Mouse (Mus musculus) kidney, embryonic 15.5 days (tissue): ENCODE results near the gene Bhlhe23. TPM values are rescaled to one million over a fixed set of nuclear protein-coding genes. Genes with fewer than 3 reads are reported as not detected.

Experiments
- polyA plus RNA-seq: library from polyadenylated mRNA; unstranded; fragments of >200 nt; fragmentation: Nextera tagmentation; extraction: Ambion mirVana; gene quantifications from 2 replicates; pipeline ENCODE4 v1.2.1, GENCODE M21; 2015

The Bhlhe23 gene
- polyA plus RNA-seq, 1 experiment from 2014 or later: not detected

Other genes with a start within 250 kb of the Bhlhe23 start
- 43.4 and 44.8 TPM in 2 replicates for gene Mrgbp, start 195.6 kb downstream of the Bhlhe23 start, polyA plus RNA-seq
- 63.8 and 76.1 TPM in 2 replicates for gene Ogfr, start 187.7 kb downstream of the Bhlhe23 start, polyA plus RNA-seq
- gene Col9a3, start 179.1 kb downstream of the Bhlhe23 start, polyA plus RNA-seq: 8.8 and 9.8 TPM in 2 replicates
- 0.21 and 0.23 TPM in 2 replicates for gene Tcfl5, start 134.2 kb downstream of the Bhlhe23 start, polyA plus RNA-seq
- gene Dido1, start 66.9 kb downstream of the Bhlhe23 start, polyA plus RNA-seq: 28.4 and 29.7 TPM in 2 replicates
- 55.8 TPM in 2 replicates for gene Gid8, start 66.8 kb downstream of the Bhlhe23 start, polyA plus RNA-seq
- gene Slc17a9, start 51.6 kb downstream of the Bhlhe23 start, polyA plus RNA-seq: 0.58 and 1.6 TPM in 2 replicates
- gene Ythdf1, start 144.0 kb upstream of the Bhlhe23 start, polyA plus RNA-seq: 58.2 and 61.6 TPM in 2 replicates
- not detected in 2 replicates for gene Birc7, start 152.1 kb upstream of the Bhlhe23 start, polyA plus RNA-seq
- 33.4 and 34.5 TPM in 2 replicates for gene Nkain4, start 177.8 kb upstream of the Bhlhe23 start, polyA plus RNA-seq
- gene Arfgap1, start 190.3 kb upstream of the Bhlhe23 start, polyA plus RNA-seq: 90.4 and 105 TPM in 2 replicates
- 0.69 and 0.75 TPM in 2 replicates for gene Col20a1, start 209.6 kb upstream of the Bhlhe23 start, polyA plus RNA-seq